In genomic region chr2:20961295-20961694, GRCm38 (mm10) we compare ENCODE assay signal across 11 mouse cellular contexts. TPM values are rescaled to one million over a fixed set of nuclear protein-coding genes. Genes with fewer than 3 reads are reported as not detected.
DNase-seq lines count a peak whose midpoint lies in the region; ATAC-seq and TF ChIP-seq lines count a peak whose summit lies in the region.
"Had no signal": no experiment of that assay in that cellular context is flagged by ENCODE, and none has a peak within 500 bp of the region (broad histone marks: within the 10 kb centered on the region; RNA-seq: fewer than 3 reads in every experiment).

No protein-coding gene starts in this region.

- peaks cover 42% of the 10 kb centered on the region for H3K4me1 ChIP-seq in hindbrain, embryonic 12.5 days
- H3K4me1 ChIP-seq in hindbrain, embryonic 11.5 days (replicated peaks; ENCODE audit: control insufficient read depth, insufficient read depth, low read length), result peaks cover 9% of the 10 kb centered on the region
- H3K4me1 ChIP-seq in midbrain, embryonic 15.5 days, result peaks cover 57% of the 10 kb centered on the region
- H3K4me1 ChIP-seq in thymus, adult 2 months (replicated peaks; ENCODE audit: control insufficient read depth, insufficient read depth, low read length), result peaks cover 11% of the 10 kb centered on the region

- H3K27me3 ChIP-seq in hindbrain, embryonic 12.5 days, result no peaks in the 10 kb centered on the region
- no peaks in the 10 kb centered on the region for H3K27me3 ChIP-seq in hindbrain, embryonic 11.5 days (ENCODE audit: control insufficient read depth, insufficient read depth, low read length)
- H3K27me3 ChIP-seq in midbrain, embryonic 15.5 days (replicated peaks), result no peaks in the 10 kb centered on the region
- H3K27me3 ChIP-seq in thymus, adult 2 months (ENCODE audit: control insufficient read depth, insufficient read depth, low read length), result no peaks in the 10 kb centered on the region
- H3K27me3 ChIP-seq: intestine, embryonic 15.5 days; limb, embryonic 15.5 days had no signal

- no peak overlapping the region; the same call in 1 of the 2 replicates for H3K9ac ChIP-seq in hindbrain, embryonic 12.5 days
- H3K9ac ChIP-seq in hindbrain, embryonic 11.5 days (ENCODE audit: low read depth, low read length), result no peak overlapping the region
- no peak overlapping the region for H3K9ac ChIP-seq in midbrain, embryonic 15.5 days
- H3K9ac ChIP-seq: intestine, embryonic 15.5 days; limb, embryonic 15.5 days had no signal

- H3K4me3 ChIP-seq in hindbrain, embryonic 12.5 days, result no peak overlapping the region
- no peak overlapping the region for H3K4me3 ChIP-seq in hindbrain, embryonic 11.5 days (ENCODE audit: low read depth, low read length)
- H3K4me3 ChIP-seq in midbrain, embryonic 15.5 days, result peak overlapping the region; percentile 5; the same call in 1 of the 2 replicates
- no peak overlapping the region for H3K4me3 ChIP-seq in thymus, adult 2 months (ENCODE audit: control insufficient read depth, insufficient read depth, low read length)
- H3K4me3 ChIP-seq: intestine, embryonic 15.5 days; limb, embryonic 15.5 days had no signal

- 61% methylated on average over 8 of the region's 8 CpGs for WGBS in hindbrain, embryonic 12.5 days
- WGBS in hindbrain, embryonic 11.5 days, result 66% methylated on average over 8 of the region's 8 CpGs
- 42% methylated on average over 8 of the region's 8 CpGs for WGBS in midbrain, embryonic 15.5 days
- WGBS in thymus, adult 2 months, result 26% methylated on average over 8 of the region's 8 CpGs

- no peak for ATAC-seq in hindbrain, embryonic 12.5 days (ENCODE audit: low FRiP score)
- no peak for ATAC-seq in hindbrain, embryonic 11.5 days (ENCODE audit: low FRiP score)
- peak; percentile 62; the same call in 1 of the 2 replicates for ATAC-seq in granulocyte monocyte progenitor cell, adult 5-6 weeks (replicated peaks; ENCODE audit: poor library complexity, severe bottlenecking)
- ATAC-seq in midbrain, embryonic 15.5 days (replicated peaks), result no peak
- no peak for ATAC-seq in activated CD4-positive, CD25-positive, alpha-beta regulatory T cell, adult 4 months

- peak overlapping the region; percentile 18; the same call in 1 of the 2 replicates for H3K4me2 ChIP-seq in hindbrain, embryonic 12.5 days (replicated peaks)
- no peak overlapping the region for H3K4me2 ChIP-seq in hindbrain, embryonic 11.5 days (replicated peaks; ENCODE audit: low read depth, low read length)
- peak overlapping the region; percentile 30 for H3K4me2 ChIP-seq in midbrain, embryonic 15.5 days
- H3K4me2 ChIP-seq: limb, embryonic 15.5 days had no signal

- no peak for DNase-seq in hindbrain, embryonic 11.5 days (ENCODE audit: low spot score)
- peak; percentile 56 for DNase-seq in R1 (ENCODE audit: low read depth, low spot score)
- no peak for DNase-seq in adrenal gland, adult 8-10 months
- DNase-seq in thymus, adult 2 months, result no peak
- DNase-seq: adrenal gland, postnatal 14 days had no signal

- no peak overlapping the region for H3K27ac ChIP-seq in hindbrain, embryonic 12.5 days
- H3K27ac ChIP-seq in hindbrain, embryonic 11.5 days (ENCODE audit: low read depth, low read length), result no peak overlapping the region
- no peak overlapping the region for H3K27ac ChIP-seq in midbrain, embryonic 15.5 days
- H3K27ac ChIP-seq in thymus, adult 2 months (ENCODE audit: control insufficient read depth, insufficient read depth, low read length), result no peak overlapping the region
- H3K27ac ChIP-seq: limb, embryonic 15.5 days had no signal

- no peaks in the 10 kb centered on the region for H3K9me3 ChIP-seq in hindbrain, embryonic 12.5 days (replicated peaks)
- no peaks in the 10 kb centered on the region for H3K9me3 ChIP-seq in hindbrain, embryonic 11.5 days (ENCODE audit: control insufficient read depth, low read length)
- no peaks in the 10 kb centered on the region for H3K9me3 ChIP-seq in midbrain, embryonic 15.5 days
- H3K9me3 ChIP-seq: intestine, embryonic 15.5 days; limb, embryonic 15.5 days had no signal

- no peak for TF ChIP-seq POLR2A in thymus, adult 2 months (IDR thresholded peaks at IDR 0.05; ENCODE audit: control insufficient read depth, extremely low read depth, insufficient read depth, low read length, poor library complexity)

- H3K36me3 ChIP-seq in hindbrain, embryonic 12.5 days, result no peaks in the 10 kb centered on the region
- no peaks in the 10 kb centered on the region for H3K36me3 ChIP-seq in hindbrain, embryonic 11.5 days (ENCODE audit: control insufficient read depth, insufficient read depth, low read length)
- no peaks in the 10 kb centered on the region for H3K36me3 ChIP-seq in midbrain, embryonic 15.5 days (replicated peaks)
- no peaks in the 10 kb centered on the region for H3K36me3 ChIP-seq in thymus, adult 2 months (ENCODE audit: control insufficient read depth, insufficient read depth, low read length)
- H3K36me3 ChIP-seq: intestine, embryonic 15.5 days; limb, embryonic 15.5 days had no signal

- no peak for TF ChIP-seq CTCF in thymus, adult 2 months (IDR thresholded peaks at IDR 0.05; ENCODE audit: borderline replicate concordance, control insufficient read depth, extremely low read depth, insufficient read depth, low read length, poor library complexity)

RNA-seq across cellular contexts. Expression of gene Arhgap21, which starts 7.4 kb away (rescaled TPM):
- 64.4 and 66.1 TPM in 2 replicates for polyA plus RNA-seq in hindbrain, embryonic 12.5 days (2016; fragmentation: Nextera tagmentation; extraction: Ambion mirVana)
- polyA plus RNA-seq in hindbrain, embryonic 11.5 days (2014; fragmentation: Nextera tagmentation; extraction: Ambion mirVana), result 56.8 and 69.4 TPM in 2 replicates
- 40.6 and 58.6 TPM in 2 replicates for total RNA-seq in granulocyte monocyte progenitor cell, adult 5-6 weeks (2014; fragmentation: Nextera tagmentation)
- total RNA-seq in granulocyte monocyte progenitor cell, adult 5-6 weeks (2017), result 18.4 and 28.1 TPM in 2 replicates
- 46.6 and 48.5 TPM in 2 replicates for polyA plus RNA-seq in midbrain, embryonic 15.5 days (2015; fragmentation: Nextera tagmentation; extraction: Ambion mirVana)
- polyA plus RNA-seq in activated CD4-positive, CD25-positive, alpha-beta regulatory T cell, adult 4 months (2017; shearing (Covaris generic)), result 1 to 10 TPM; 2.0 to 4.2 TPM
- 10 to 100 TPM; 68.7 to 89.1 (median 80.5) TPM for total RNA-seq in adrenal gland, adult 8-10 months (2022)
- 4.8 and 5.3 TPM in 2 replicates for polyA plus RNA-seq in thymus, adult 2 months (2012; rRNA removed)
